Mouse (Mus musculus) forebrain, embryonic 10.5 days (tissue): ENCODE data around the gene Adar. TPM values are rescaled to one million over a fixed set of nuclear protein-coding genes. Genes with fewer than 3 reads are reported as not detected.

Experiments
- polyA plus RNA-seq: library from polyadenylated mRNA; unstranded; fragments of >200 nt; fragmentation: Nextera tagmentation; extraction: Ambion mirVana; gene quantifications from 2 replicates; pipeline ENCODE4 v1.2.1, GENCODE M21; 2016

Gene Adar
- polyA plus RNA-seq, 1 experiment from 2014 or later: 16.3 TPM

Other genes with a start within 250 kb of the Adar start
- 0.81 and 0.92 TPM in 2 replicates for gene Kcnn3, start 194.9 kb upstream of the Adar start, polyA plus RNA-seq
- 2.4 and 3.8 TPM in 2 replicates for gene Chrnb2, start 49.6 kb downstream of the Adar start, polyA plus RNA-seq
- 11.8 and 12.7 TPM in 2 replicates for gene Ube2q1, start 58.6 kb downstream of the Adar start, polyA plus RNA-seq
- 2.3 TPM in 2 replicates for gene She, start 116.3 kb downstream of the Adar start, polyA plus RNA-seq
- gene Il6ra, start 198.2 kb downstream of the Adar start, polyA plus RNA-seq: 0.35 and 0.50 TPM in 2 replicates
- 11.2 and 14.4 TPM in 2 replicates for gene Atp8b2, start 248.5 kb downstream of the Adar start, polyA plus RNA-seq